ENCODE assay signal across 26 mouse cellular contexts in genomic region chr1:136322331-136322730, GRCm38 (mm10).
"Had no signal": no experiment of that assay in that cellular context is flagged by ENCODE, and none has a peak within 500 bp of the region (broad histone marks: within the 10 kb centered on the region; RNA-seq: fewer than 3 reads in every experiment).

No protein-coding gene starts in this region.

- H3K27ac ChIP-seq: embryonic facial prominence, embryonic 10.5 days; embryonic facial prominence, embryonic 12.5 days; embryonic facial prominence, embryonic 13.5 days; embryonic facial prominence, embryonic 15.5 days; forebrain, embryonic 12.5 days; forebrain, embryonic 13.5 days; forebrain, embryonic 15.5 days; gastrocnemius, adult 2 months; heart, adult 2 months had no signal

- H3K4me3 ChIP-seq: embryonic facial prominence, embryonic 10.5 days; embryonic facial prominence, embryonic 12.5 days; embryonic facial prominence, embryonic 13.5 days; embryonic facial prominence, embryonic 15.5 days; erythroblast, embryonic 14.5 days; forebrain, embryonic 12.5 days; forebrain, embryonic 13.5 days; forebrain, embryonic 15.5 days; gastrocnemius, adult 2 months; heart, adult 2 months had no signal

- H3K9me3 ChIP-seq: embryonic facial prominence, embryonic 10.5 days; embryonic facial prominence, embryonic 12.5 days; embryonic facial prominence, embryonic 13.5 days; embryonic facial prominence, embryonic 15.5 days; forebrain, embryonic 12.5 days; forebrain, embryonic 13.5 days; forebrain, embryonic 15.5 days had no signal

- H3K9ac ChIP-seq: embryonic facial prominence, embryonic 12.5 days; embryonic facial prominence, embryonic 13.5 days; embryonic facial prominence, embryonic 15.5 days; forebrain, embryonic 12.5 days; forebrain, embryonic 13.5 days; forebrain, embryonic 15.5 days; forebrain, postnatal 0 days had no signal

- ATAC-seq: forebrain, embryonic 13.5 days; forebrain, embryonic 14.5 days; forebrain, embryonic 15.5 days; forebrain, embryonic 16.5 days had no signal

- DNase-seq: cerebellum, adult 8-10 months; cerebellum, adult 9-10 months; cerebellum, adult 9-11 months; cerebellum, postnatal 10 days; cerebellum, postnatal 14 days; cerebellum, postnatal 36 days; embryo, embryonic 11 days; forebrain, postnatal 0 days; gastrocnemius, adult 2 months; gastrocnemius, postnatal 10 days; gastrocnemius, postnatal 14 days; gastrocnemius, postnatal 25 days; gastrocnemius, postnatal 36 days; heart, adult 11 months; heart, adult 18-20 months; heart, adult 2 months had no signal

- H3K27me3 ChIP-seq: embryonic facial prominence, embryonic 12.5 days; embryonic facial prominence, embryonic 13.5 days; embryonic facial prominence, embryonic 15.5 days; forebrain, embryonic 12.5 days; forebrain, embryonic 13.5 days; forebrain, embryonic 15.5 days had no signal
